Mouse (Mus musculus) E14TG2a.4 (cell line): ENCODE measurements at regions not wholly inside any gene's neighbourhood (a gene's known extent, or its start where the extent isn't known, plus 50 kb on each side); places are given as distances from the start of the nearest gene placed in this dataset.

Experiments used
- H3K27me3 ChIP-seq: 2 replicates; pipeline ENCODE4 v1.6.1; 2014; ENCODE audit warnings: low read length, control low read depth; ENCODE audit not compliant: insufficient read depth
- H3K36me3 ChIP-seq: 2 replicates; pipeline ENCODE4 v1.6.1; 2014; ENCODE audit warnings: low read length, control low read depth; ENCODE audit not compliant: insufficient read depth
- H3K4me1 ChIP-seq: replicated peaks from 2 replicates; pipeline ENCODE4 v1.6.1; 2014; ENCODE audit warnings: low read depth, low read length, control low read depth
- H3K4me3 ChIP-seq: replicated peaks from 2 replicates; pipeline ENCODE4 v1.5.1; 2014; ENCODE audit warnings: mild to moderate bottlenecking, low read length
- H3K9me3 ChIP-seq: 2 replicates; pipeline ENCODE4 v1.6.1; 2014; ENCODE audit warnings: low read length, control low read depth
- CTCF ChIP-seq: conservative IDR thresholded peaks from 2 replicates; pipeline ENCODE4 v1.5.1; 2014; ENCODE audit warnings: low read length
- NANOG ChIP-seq: IDR thresholded peaks from 2 replicates; pipeline ENCODE4 v1.6.1; 2014; ENCODE audit warnings: borderline replicate concordance, low read length, mixed read lengths
- POU5F1 ChIP-seq: IDR thresholded peaks from 2 replicates; pipeline ENCODE4 v1.6.1; 2014; ENCODE audit warnings: low read length, borderline replicate concordance

DNA sequence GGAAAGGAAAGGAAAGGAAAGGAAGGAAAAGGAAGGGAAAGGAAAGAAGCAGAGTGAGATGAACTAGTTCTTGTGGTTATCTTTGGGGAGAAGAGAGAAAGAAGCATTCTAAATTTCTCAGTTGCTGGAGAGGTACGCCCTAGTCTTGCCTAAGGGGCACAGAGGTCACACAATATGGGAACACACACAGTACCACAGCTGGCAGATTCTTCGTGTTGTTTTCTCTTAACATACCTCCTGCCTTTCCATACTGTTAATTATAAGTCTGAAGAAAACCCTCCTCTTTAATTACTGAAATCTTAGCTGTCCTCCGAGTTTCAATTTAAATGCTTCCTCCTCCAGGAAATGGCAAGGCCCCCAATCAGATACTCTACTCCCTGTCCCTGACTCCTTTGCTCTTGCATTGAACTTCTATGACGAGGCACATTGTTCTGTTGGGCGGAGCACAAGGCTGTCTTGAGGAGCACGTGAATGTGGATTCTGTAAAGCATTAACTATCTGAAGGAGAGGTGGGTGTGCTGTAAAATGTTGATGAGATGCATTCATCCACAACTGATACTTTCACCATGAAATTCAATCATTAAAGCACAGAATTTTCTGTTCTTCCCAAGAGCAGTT lies 234.2 kb upstream of the Gm5148 start:
- peaks cover 4% of the 10 kb centered on the region; the same call in 1 of the 2 replicates for H3K9me3 ChIP-seq
- no peaks in the 10 kb centered on the region for H3K27me3 ChIP-seq
- H3K36me3 ChIP-seq: no peaks in the 10 kb centered on the region
- TF ChIP-seq CTCF (no peak), POU5F1 (no peak), NANOG (no peak)
- peaks cover 12% of the 10 kb centered on the region for H3K4me1 ChIP-seq
- H3K4me3 ChIP-seq: no peak overlapping the region

GRCm38 (mm10) chr3:37956543-37956942 lies 232.3 kb upstream of the Gm5148 start:
- Histone ChIP-seq H3K9me3 (peaks cover 8% of the 10 kb centered on the region), H3K4me3 (no peak overlapping the region), H3K27me3 (no peaks in the 10 kb centered on the region), H3K36me3 (no peaks in the 10 kb centered on the region), H3K4me1 (peaks cover 12% of the 10 kb centered on the region)
- TF ChIP-seq POU5F1 (no peak), CTCF (no peak), NANOG (no peak)

- Histone ChIP-seq H3K9me3 (peaks cover 24% of the 10 kb centered on the region), H3K4me3 (no peak overlapping the region), H3K27me3 (no peaks in the 10 kb centered on the region), H3K4me1 (peaks cover 2% of the 10 kb centered on the region; the same call in 1 of the 2 replicates), H3K36me3 (no peaks in the 10 kb centered on the region)
- no peak for TF ChIP-seq POU5F1
- no peak for TF ChIP-seq CTCF
These were observed 228.6 kb upstream of the Gm5148 start for GRCm38 (mm10) chr3:37952891-37953290.

GRCm38 (mm10) chr3:37952251-37952650 lies 228.0 kb upstream of the Gm5148 start:
- Histone ChIP-seq H3K4me1 (no peaks in the 10 kb centered on the region), H3K27me3 (no peaks in the 10 kb centered on the region), H3K36me3 (no peaks in the 10 kb centered on the region), H3K9me3 (peaks cover 24% of the 10 kb centered on the region), H3K4me3 (no peak overlapping the region)
- no peak for TF ChIP-seq CTCF
- no peak for TF ChIP-seq POU5F1
- TF ChIP-seq NANOG: no peak

DNA sequence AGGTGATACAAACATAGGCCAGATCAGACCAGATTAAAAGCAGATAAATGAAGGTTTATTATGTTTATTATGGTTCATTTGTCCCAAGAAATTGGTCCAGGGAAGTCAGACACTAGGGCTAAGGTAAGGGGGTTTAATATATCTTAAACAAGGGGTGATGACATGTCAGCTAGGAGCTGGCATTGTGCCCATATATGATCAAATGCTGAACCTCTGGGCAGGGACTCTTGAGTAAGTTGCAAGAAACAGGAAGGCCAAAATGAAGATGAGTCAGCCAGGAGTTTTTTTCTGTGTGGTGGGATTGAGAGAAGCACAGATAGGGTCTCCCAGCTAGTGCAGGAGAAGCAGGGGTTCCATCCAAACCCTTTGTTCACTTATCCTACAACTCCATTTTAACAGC lies 219.4 kb upstream of the Gm5148 start:
- TF ChIP-seq CTCF: no peak
- TF ChIP-seq NANOG: no peak
- H3K4me1 ChIP-seq: no peaks in the 10 kb centered on the region
- H3K9me3 ChIP-seq: no peaks in the 10 kb centered on the region
- no peaks in the 10 kb centered on the region for H3K36me3 ChIP-seq
- no peak overlapping the region for H3K4me3 ChIP-seq
- no peaks in the 10 kb centered on the region for H3K27me3 ChIP-seq

GRCm38 (mm10) chr3:37940016-37940415 lies 215.7 kb upstream of the Gm5148 start:
- no peaks in the 10 kb centered on the region for H3K9me3 ChIP-seq
- H3K27me3 ChIP-seq: no peaks in the 10 kb centered on the region
- TF ChIP-seq NANOG (no peak), CTCF (no peak), POU5F1 (no peak)
- H3K4me1 ChIP-seq: no peaks in the 10 kb centered on the region
- H3K4me3 ChIP-seq: no peak overlapping the region
- H3K36me3 ChIP-seq: no peaks in the 10 kb centered on the region

- Histone ChIP-seq H3K4me1 (no peaks in the 10 kb centered on the region), H3K4me3 (no peak overlapping the region), H3K36me3 (no peaks in the 10 kb centered on the region), H3K27me3 (no peaks in the 10 kb centered on the region), H3K9me3 (no peaks in the 10 kb centered on the region)
- TF ChIP-seq POU5F1 (no peak), NANOG (no peak)
These were observed 214.6 kb upstream of the Gm5148 start for GRCm38 (mm10) chr3:37938870-37939269.

DNA sequence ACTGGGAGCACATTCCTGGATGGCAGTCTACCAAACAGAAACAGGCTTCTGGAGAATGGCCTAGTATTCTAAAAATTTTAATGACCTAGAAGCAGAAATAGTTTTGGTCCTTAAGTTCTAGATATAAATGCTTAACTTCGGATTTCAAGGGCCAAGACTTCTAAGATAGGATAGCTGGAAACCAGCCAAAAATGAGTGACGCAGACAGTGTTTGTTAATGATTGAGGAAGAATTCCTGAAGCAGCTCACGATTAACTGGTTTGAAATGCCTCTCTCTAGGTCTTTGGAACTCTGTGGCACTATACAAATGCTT lies 213.9 kb upstream of the Gm5148 start:
- no peaks in the 10 kb centered on the region for H3K36me3 ChIP-seq
- no peaks in the 10 kb centered on the region for H3K9me3 ChIP-seq
- no peaks in the 10 kb centered on the region for H3K27me3 ChIP-seq
- H3K4me1 ChIP-seq: no peaks in the 10 kb centered on the region
- no peak overlapping the region for H3K4me3 ChIP-seq
- TF ChIP-seq CTCF: no peak
- TF ChIP-seq NANOG: no peak
- TF ChIP-seq POU5F1: no peak
